Mouse (Mus musculus) spleen, postnatal 36 days (tissue): ENCODE data around the gene Mrpl53.

Source experiments
- DNase-seq, 2 experiments: peaks; one replicate each; pipeline ENCODE4 v3.0.0; 2022; ENCODE audit warnings: low spot score in 2 of 2, mixed read lengths in 1 of 2

Mrpl53 gene

GRCm38 (mm10) chr6:83092416-83093127, 16.3 kb upstream of the Mrpl53 start:
- no peak for DNase-seq

DNA sequence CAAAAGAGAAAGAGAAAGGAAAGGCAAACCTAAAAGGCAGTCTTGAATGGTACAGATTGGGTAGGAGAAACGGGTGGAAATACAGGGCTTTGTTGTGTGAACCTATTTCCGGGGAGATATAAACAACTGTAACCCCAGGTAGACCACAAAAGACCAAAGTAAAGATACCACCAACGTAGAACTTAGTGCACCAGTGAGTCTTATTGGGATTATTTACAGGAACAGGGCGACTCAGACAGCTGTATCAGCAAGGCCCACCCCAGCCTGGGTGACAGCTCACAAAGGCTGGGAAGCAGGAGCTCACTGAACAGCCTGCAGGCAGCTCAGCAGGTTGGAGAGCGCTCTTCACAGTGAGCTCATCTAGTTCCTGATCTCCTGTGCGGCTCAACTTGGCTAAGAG, 12.9 kb upstream of the Mrpl53 start:
- DNase-seq: no peak

DNA sequence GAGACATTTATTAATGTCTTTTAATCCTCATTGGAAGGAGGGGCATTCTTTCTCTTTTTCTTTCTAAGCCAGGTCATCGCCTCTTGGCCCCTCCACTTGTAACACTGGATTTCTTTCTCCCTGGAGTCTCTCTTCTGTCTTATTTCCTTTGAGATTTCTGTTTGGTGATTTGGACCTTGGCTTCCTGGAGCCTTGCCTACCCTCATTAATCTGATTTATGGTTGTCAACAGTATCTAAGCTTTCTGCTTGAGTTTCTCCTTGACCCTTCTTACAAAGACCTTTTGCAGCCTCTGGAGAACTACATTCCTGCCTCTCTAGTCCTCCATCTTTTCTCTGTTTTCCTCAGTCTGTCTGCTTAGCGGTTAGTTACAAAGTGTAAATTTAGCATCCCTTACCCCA, 10.4 kb upstream of the Mrpl53 start:
- DNase-seq: no peak

- DNase-seq: peak; percentile 92 to 95
These were observed 7.5 kb upstream of the Mrpl53 start, which contains the start of the genes Ccdc142 and Gm42688 for GRCm38 (mm10) chr6:83101316-83101687. TSS of gene Ccdc142 (plus strand) at chr6:83101601. TSS of gene Gm42688 (plus strand) at chr6:83101617.

GRCm38 (mm10) chr6:83101688-83102556, 6.9 kb upstream of the Mrpl53 start:
- DNase-seq: peak; percentile 63 to 68

GRCm38 (mm10) chr6:83103130-83103650, 5.7 kb upstream of the Mrpl53 start:
- no peak for DNase-seq

GRCm38 (mm10) chr6:83104158-83104557, 4.7 kb upstream of the Mrpl53 start:
- DNase-seq: no peak

GRCm38 (mm10) chr6:83107566-83108400, 1.1 kb upstream of the Mrpl53 start:
- peak; percentile 69 to 81 for DNase-seq

GRCm38 (mm10) chr6:83111510-83112136, 2.8 kb downstream of the Mrpl53 start:
- DNase-seq: no peak

DNA sequence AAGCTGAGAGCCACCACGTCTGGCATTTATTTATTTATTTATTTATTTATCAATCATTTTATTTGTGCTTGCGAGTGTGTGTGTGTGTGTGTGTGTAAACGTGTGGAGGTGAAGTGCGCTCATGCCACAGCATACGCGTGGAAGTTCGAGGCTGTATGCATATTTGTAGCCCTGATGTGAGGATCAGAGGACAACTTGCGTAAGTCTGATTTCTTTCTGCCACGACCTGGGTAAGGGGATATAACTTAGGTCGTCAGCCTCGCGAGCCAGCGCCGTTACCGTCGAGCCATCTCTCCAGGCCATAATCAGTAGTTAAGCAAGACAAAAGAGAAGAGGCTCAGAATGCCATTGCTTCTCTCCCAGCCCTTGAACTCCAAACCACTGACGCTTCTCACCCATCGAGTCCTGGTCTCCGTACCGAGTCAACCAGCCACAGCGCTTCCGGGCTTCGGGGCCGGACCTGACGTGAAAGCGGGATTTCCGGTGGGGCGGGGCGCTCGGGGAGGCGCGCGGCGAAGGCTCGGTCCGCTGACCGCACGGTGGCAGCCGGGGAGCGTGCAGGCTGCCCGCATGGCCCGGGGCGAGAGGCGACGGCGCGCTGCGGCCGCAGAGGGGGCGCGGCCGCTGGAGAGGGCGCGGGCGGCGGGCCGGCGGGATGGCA, 6.3 kb downstream of the Mrpl53 start, which contains the start of gene Mogs:
TSS of gene Mogs (plus strand) at position 486 of the 661 bp plus-strand sequence.
- peak; percentile 94 to 95 for DNase-seq

GRCm38 (mm10) chr6:83115682-83116372, 7.0 kb downstream of the Mrpl53 start:
- DNase-seq: no peak

DNA sequence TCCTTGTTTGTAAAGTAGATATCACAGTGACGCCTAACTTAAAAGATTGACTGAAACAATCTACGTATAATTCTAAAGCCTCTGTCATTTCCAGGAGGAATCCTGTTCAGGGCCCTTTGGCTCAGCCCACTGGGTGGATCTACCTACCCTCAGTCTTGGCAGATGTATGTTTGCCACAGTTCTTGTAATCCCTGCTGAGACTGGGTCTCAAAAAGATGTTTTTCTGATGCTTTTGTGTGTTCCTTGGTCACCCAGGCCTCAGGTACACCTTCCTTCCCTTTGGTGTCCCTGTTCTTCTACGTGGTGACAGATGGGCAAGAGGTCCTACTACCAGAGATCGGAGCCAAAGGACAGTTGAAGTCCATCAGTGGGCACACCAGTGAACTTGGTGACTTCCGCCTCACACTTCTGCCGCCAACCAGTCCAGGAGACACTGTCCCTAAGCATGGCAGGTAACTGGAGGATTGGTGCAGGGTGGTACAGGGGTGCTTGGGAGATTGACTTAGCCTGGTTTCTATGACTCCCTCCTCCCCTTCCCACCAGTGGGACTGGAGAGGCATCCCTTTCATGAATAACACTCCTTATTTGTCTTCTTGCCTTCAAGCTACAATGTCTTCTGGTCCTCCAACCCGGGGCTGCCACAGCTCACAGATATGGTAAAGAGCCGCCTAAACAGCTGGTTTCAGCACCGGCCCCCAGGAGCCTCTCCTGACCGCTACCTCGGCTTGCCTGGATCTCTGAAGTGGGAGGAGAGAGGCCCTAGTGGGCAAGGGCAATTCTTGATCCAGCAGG, 7.7 kb downstream of the Mrpl53 start:
- no peak for DNase-seq

DNA sequence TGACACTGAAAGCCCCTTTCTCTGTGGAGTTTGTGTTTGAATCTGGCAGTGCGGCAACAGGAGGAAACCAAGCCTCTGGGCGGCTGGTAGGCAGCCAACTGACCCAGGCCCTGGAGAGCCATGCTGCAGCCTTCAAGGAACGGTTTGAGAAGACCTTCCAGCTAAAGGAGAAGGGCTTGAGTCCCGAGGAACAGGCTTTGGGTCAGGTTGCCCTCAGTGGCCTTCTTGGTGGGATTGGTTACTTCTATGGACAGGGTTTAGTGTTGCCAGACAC, 8.3 kb downstream of the Mrpl53 start:
- DNase-seq: no peak

- no peak for DNase-seq
These were observed 8.8 kb downstream of the Mrpl53 start for GRCm38 (mm10) chr6:83117616-83118015.

DNA sequence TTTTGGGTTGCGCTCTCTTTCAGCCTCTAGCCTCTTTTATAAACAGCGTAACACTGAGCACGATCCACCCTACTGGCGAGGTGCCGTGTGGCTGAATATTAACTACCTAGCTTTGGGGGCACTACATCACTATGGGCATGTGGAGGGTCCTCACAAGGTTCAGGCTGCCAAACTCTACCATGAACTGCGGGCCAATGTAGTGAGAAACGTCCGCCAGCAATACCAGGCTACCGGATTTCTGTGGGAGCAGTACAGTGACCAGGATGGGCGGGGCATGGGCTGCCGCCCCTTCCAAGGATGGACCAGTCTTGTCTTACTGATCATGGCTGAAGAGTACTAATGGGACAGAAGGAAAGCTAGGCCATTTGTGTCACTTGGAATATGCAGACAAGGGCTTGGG, 9.5 kb downstream of the Mrpl53 start:
- no peak for DNase-seq

- DNase-seq: no peak
These were observed 10.2 kb downstream of the Mrpl53 start for GRCm38 (mm10) chr6:83118825-83119733.

- no peak for DNase-seq
These were observed 10.9 kb downstream of the Mrpl53 start for GRCm38 (mm10) chr6:83119734-83120051.
